Mouse (Mus musculus) heart, embryonic 16.5 days (tissue): ENCODE measurements around the gene Stat1. TPM values are rescaled to one million over a fixed set of nuclear protein-coding genes. Genes with fewer than 3 reads are reported as not detected.
A peak's percentile ranks its signal among the peaks of the same experiment; 100 is the strongest.

ENCODE experiments used
- ATAC-seq: fragments of 200-750 bp; cut with Nextera tagmentation; replicated peaks from 2 replicates; pipeline ENCODE4 v1.8.0; 2017; ENCODE audit warnings: moderate number of reproducible peaks; ENCODE audit not compliant: insufficient read depth, low FRiP score; ENCODE audit errors: extremely low read depth
- H3K27ac ChIP-seq: fragments of 300-500 bp; sonication (generic); 2 replicates; pipeline ENCODE4 v1.5.1; 2014; ENCODE audit warnings: mild to moderate bottlenecking, low read length, control low read depth, moderate library complexity
- H3K27me3 ChIP-seq: fragments of 300-500 bp; sonication (generic); 2 replicates; pipeline ENCODE4 v1.6.1; 2014; ENCODE audit warnings: low read length, mixed read lengths; ENCODE audit not compliant: control insufficient read depth, insufficient read depth
- H3K36me3 ChIP-seq: fragments of 300-500 bp; sonication (generic); 2 replicates; pipeline ENCODE4 v1.6.1; 2014; ENCODE audit not compliant: control insufficient read depth, insufficient read depth
- H3K4me1 ChIP-seq: fragments of 300-500 bp; sonication (generic); 2 replicates; pipeline ENCODE4 v1.6.1; 2014; ENCODE audit warnings: low read length, mixed read lengths; ENCODE audit not compliant: control insufficient read depth, insufficient read depth
- H3K4me2 ChIP-seq: fragments of 300-500 bp; sonication (generic); 2 replicates; pipeline ENCODE4 v1.6.1; 2014; ENCODE audit warnings: low read depth, mild to moderate bottlenecking, control low read depth, low read length
- H3K4me3 ChIP-seq: fragments of 300-500 bp; sonication (generic); 2 replicates; pipeline ENCODE4 v1.5.1; 2014; ENCODE audit warnings: mild to moderate bottlenecking, control low read depth, low read length
- H3K9ac ChIP-seq: fragments of 300-500 bp; sonication (generic); 2 replicates; pipeline ENCODE4 v1.6.1; 2014; ENCODE audit warnings: low read length, control low read depth
- H3K9me3 ChIP-seq: fragments of 300-500 bp; sonication (generic); replicated peaks from 2 replicates; pipeline ENCODE4 v1.6.1; 2016; ENCODE audit warnings: low read length; ENCODE audit not compliant: control insufficient read depth
- WGBS: fragments of 180-500 bp; shearing (Covaris S2); extraction: QIAGEN DNeasy Blood & Tissue Kit; methylation state at CpG from one replicate; pipeline ENCODE4 v1.1.7; 2014; 5-methylcytosine and 5-hydroxymethylcytosine counted together
- polyA plus RNA-seq: library from polyadenylated mRNA; unstranded; fragments of >200 nt; fragmentation: Nextera tagmentation; extraction: Ambion mirVana; gene quantifications from 2 replicates; pipeline ENCODE4 v1.2.1, GENCODE M21; 2015

Stat1 gene
- polyA plus RNA-seq, 1 experiment from 2014 or later = 50.3 TPM

GRCm38 (mm10) chr1:52163707-52164457 lies 44.6 kb downstream of the Stat1 start:
- Histone ChIP-seq H3K27ac (no peak overlapping the region), H3K36me3 (peaks cover 6% of the 10 kb centered on the region; the same call in 1 of the 2 replicates), H3K4me3 (no peak overlapping the region), H3K9ac (no peak overlapping the region), H3K9me3 (no peaks in the 10 kb centered on the region), H3K4me2 (no peak overlapping the region), H3K27me3 (no peaks in the 10 kb centered on the region), H3K4me1 (no peaks in the 10 kb centered on the region)
- 86% methylated on average over 5 of the region's 5 CpGs for WGBS
- ATAC-seq = no peak

GRCm38 (mm10) chr1:52166652-52167220 lies 47.5 kb downstream of the Stat1 start:
- H3K9ac ChIP-seq = peak overlapping the region; percentile 24; the same call in 1 of the 2 replicates

GRCm38 (mm10) chr1:52170057-52170456 lies 50.8 kb downstream of the Stat1 start:
- Histone ChIP-seq H3K4me2 (no peak overlapping the region), H3K27ac (no peak overlapping the region), H3K36me3 (no peaks in the 10 kb centered on the region), H3K4me1 (peaks cover 8% of the 10 kb centered on the region), H3K9me3 (no peaks in the 10 kb centered on the region), H3K9ac (no peak overlapping the region), H3K4me3 (no peak overlapping the region), H3K27me3 (no peaks in the 10 kb centered on the region)
- ATAC-seq = no peak
- 18% methylated on average over 3 of the region's 3 CpGs for WGBS

More at GRCm38 (mm10) chr1:52166652-52167220, 47.5 kb downstream of the Stat1 start:
- ATAC-seq = 0 out of 2 replicates have a peak, but pooled peaks have one; percentile 45
- Histone ChIP-seq H3K9me3 (no peaks in the 10 kb centered on the region), H3K4me1 (peaks cover 8% of the 10 kb centered on the region), H3K36me3 (peaks cover 2% of the 10 kb centered on the region; the same call in 1 of the 2 replicates), H3K27me3 (no peaks in the 10 kb centered on the region), H3K4me3 (peak overlapping the region; percentile 29), H3K4me2 (peak overlapping the region; percentile 42), H3K27ac (peak overlapping the region; percentile 64)
- 53% methylated on average over 14 of the region's 14 CpGs for WGBS

- ATAC-seq = no peak
- no peak overlapping the region for H3K4me2 ChIP-seq
Observed at GRCm38 (mm10) chr1:52170747-52171146, 51.5 kb downstream of the Stat1 start.

GRCm38 (mm10) chr1:52171271-52171670 lies 52.0 kb downstream of the Stat1 start:
- Histone ChIP-seq H3K36me3 (no peaks in the 10 kb centered on the region), H3K4me3 (peak overlapping the region; percentile 19; the same call in 1 of the 2 replicates), H3K4me2 (peak overlapping the region; percentile 45), H3K27ac (no peak overlapping the region), H3K9me3 (no peaks in the 10 kb centered on the region), H3K27me3 (no peaks in the 10 kb centered on the region), H3K4me1 (peaks cover 9% of the 10 kb centered on the region), H3K9ac (no peak overlapping the region)
- WGBS = 19% methylated on average over 8 of the region's 8 CpGs
- ATAC-seq = no peak

More at GRCm38 (mm10) chr1:52170747-52171146, 51.5 kb downstream of the Stat1 start:
- no peak overlapping the region for H3K9ac ChIP-seq
- no peaks in the 10 kb centered on the region for H3K27me3 ChIP-seq
- H3K27ac ChIP-seq = no peak overlapping the region
- H3K4me1 ChIP-seq = peaks cover 8% of the 10 kb centered on the region
- H3K36me3 ChIP-seq = no peaks in the 10 kb centered on the region
- 65% methylated on average over 7 of the region's 7 CpGs for WGBS
- no peak overlapping the region for H3K4me3 ChIP-seq
- H3K9me3 ChIP-seq = no peaks in the 10 kb centered on the region

- Histone ChIP-seq H3K27ac (no peak overlapping the region), H3K9me3 (no peaks in the 10 kb centered on the region), H3K27me3 (no peaks in the 10 kb centered on the region), H3K4me1 (peaks cover 17% of the 10 kb centered on the region), H3K4me2 (no peak overlapping the region), H3K4me3 (no peak overlapping the region), H3K36me3 (no peaks in the 10 kb centered on the region), H3K9ac (no peak overlapping the region)
- WGBS = 71% methylated on average over 5 of the region's 5 CpGs
- no peak for ATAC-seq
Observed at GRCm38 (mm10) chr1:52175321-52175720, 56.1 kb downstream of the Stat1 start.

- 46% methylated on average over 3 of the region's 3 CpGs for WGBS
- Histone ChIP-seq H3K4me3 (no peak overlapping the region), H3K9me3 (no peaks in the 10 kb centered on the region), H3K4me2 (no peak overlapping the region), H3K36me3 (no peaks in the 10 kb centered on the region), H3K4me1 (peaks cover 17% of the 10 kb centered on the region), H3K27me3 (no peaks in the 10 kb centered on the region), H3K27ac (no peak overlapping the region), H3K9ac (no peak overlapping the region)
- ATAC-seq = no peak
Observed at GRCm38 (mm10) chr1:52175983-52176382, 56.7 kb downstream of the Stat1 start.

GRCm38 (mm10) chr1:52176999-52177398 lies 57.8 kb downstream of the Stat1 start:
- Histone ChIP-seq H3K36me3 (no peaks in the 10 kb centered on the region), H3K9me3 (no peaks in the 10 kb centered on the region), H3K9ac (no peak overlapping the region), H3K4me1 (peaks cover 9% of the 10 kb centered on the region), H3K27ac (no peak overlapping the region), H3K27me3 (no peaks in the 10 kb centered on the region), H3K4me3 (no peak overlapping the region), H3K4me2 (no peak overlapping the region)
- ATAC-seq = no peak
- WGBS = 57% methylated on average over 2 of the region's 2 CpGs

GRCm38 (mm10) chr1:52179939-52180568 lies 60.8 kb downstream of the Stat1 start:
- ATAC-seq = no peak
- Histone ChIP-seq H3K4me1 (peaks cover 12% of the 10 kb centered on the region), H3K36me3 (no peaks in the 10 kb centered on the region), H3K27ac (no peak overlapping the region), H3K27me3 (no peaks in the 10 kb centered on the region), H3K4me2 (no peak overlapping the region), H3K9ac (no peak overlapping the region), H3K4me3 (no peak overlapping the region), H3K9me3 (no peaks in the 10 kb centered on the region)
- 90% methylated on average over 9 of the region's 9 CpGs for WGBS
